Mouse (Mus musculus): ENCODE results near the gene Susd5.
A peak's percentile ranks its signal among the peaks of the same experiment; 100 is the strongest.
"Not testable (repeated sequence)": the region's sequence is repeated elsewhere in the genome, so short reads cannot be mapped to it uniquely, and the experiment has no call there.

The Susd5 gene

GRCm38 (mm10) chr9:114086422-114086821, 29.5 kb downstream of the Susd5 start:
- no peak for DNase-seq

DNA sequence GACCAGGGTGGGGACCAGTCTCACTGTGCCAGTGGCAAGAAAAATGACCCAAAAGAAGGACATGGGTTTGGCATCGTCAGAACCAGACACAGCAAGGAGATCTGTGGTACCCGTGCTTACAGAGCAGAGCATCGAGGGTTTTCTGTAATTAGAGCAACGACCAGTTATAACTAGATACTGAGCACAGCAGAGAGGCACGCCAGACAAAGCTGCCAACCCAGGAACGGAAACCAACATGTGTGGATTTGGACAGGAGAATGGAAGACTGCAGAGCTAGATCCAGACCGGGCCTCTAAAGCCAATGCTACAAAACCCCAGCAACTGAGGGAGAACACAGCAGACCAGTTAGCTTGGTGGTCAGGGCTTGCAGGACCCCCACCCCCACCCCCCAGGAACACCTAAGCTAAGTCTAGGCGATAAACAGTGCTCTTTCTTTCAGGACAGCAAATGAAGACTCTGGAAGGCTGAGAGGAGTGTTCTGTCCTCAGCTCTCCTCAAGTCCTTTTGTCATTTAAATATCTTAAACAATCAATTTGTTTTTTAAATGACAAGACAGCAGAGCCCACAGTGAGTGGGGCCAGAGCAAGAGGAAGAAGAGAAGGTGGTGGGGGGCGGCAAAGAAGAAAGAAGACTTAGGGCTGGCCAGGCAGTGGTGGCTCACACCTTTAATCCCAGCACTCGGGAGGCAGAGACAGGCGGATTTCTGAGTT, 30.3 kb downstream of the Susd5 start:
- no peak for DNase-seq

- DNase-seq = not testable (repeated sequence)
Measured at GRCm38 (mm10) chr9:114088885-114089284, 31.9 kb downstream of the Susd5 start.

GRCm38 (mm10) chr9:114092188-114092587, 35.2 kb downstream of the Susd5 start:
- DNase-seq = not testable (repeated sequence)

DNA sequence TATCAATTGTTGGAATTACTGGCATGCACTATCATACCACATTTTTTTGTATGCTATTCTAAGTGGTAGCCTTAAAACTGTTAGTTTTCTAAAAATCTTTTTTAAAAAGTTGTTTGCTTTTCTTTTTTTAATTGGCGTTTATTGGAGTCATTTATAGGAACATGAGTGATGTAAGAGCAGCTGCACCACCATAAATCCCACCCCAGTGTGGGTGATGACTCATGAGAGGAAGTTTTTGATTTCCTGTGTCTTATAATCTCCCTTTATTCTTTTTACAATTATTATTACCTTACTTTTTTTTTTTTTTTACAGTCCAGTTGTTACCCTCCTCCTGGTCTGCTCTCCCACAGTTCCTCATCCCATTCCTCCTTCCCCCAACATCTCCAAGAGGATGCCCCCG, 37.9 kb downstream of the Susd5 start:
- no peak for DNase-seq

- no peak for DNase-seq
Measured at GRCm38 (mm10) chr9:114098716-114099302, 41.9 kb downstream of the Susd5 start.

- DNase-seq = peak; percentile 30
Measured at GRCm38 (mm10) chr9:114110268-114110667, 53.3 kb downstream of the Susd5 start.

DNA sequence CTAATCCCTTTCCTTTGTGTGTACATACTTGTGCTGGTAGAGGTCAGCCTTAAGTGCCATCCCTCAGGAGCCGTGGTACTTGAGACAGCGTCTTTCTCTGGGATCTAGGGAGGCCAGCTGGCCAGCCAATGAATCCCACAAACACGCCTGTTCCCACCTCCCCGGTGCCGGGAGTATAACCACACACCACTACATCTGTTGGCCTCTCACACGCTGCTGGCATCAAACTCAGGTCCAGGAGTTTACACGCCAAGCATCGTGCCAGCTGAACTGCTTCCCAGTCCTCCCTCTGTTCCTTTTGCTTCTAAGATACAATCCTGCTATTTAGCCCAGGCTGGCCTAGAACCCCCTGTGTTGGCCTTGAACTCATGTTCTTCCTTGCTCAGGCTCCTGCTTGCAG, 54.2 kb downstream of the Susd5 start:
- DNase-seq = no peak

DNA sequence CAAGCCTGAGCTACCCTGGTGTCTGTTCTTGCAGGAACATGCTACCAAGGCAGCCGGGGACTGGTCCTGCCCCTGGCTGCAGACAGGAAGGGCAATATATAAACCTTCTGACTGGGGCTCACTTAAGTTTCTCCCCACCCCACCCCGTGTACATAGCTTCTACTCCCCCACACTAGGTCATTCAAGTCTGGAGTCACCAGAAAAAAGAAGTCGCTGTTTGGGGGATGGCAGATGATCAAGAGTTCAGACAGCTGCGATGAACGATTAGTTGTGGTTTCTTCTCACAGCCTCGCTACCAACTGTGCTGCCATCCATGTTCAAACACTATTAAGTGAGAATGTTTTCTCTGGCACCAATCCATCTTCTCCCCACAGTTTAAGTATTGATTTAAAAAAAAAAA, 55.3 kb downstream of the Susd5 start:
- DNase-seq = no peak

GRCm38 (mm10) chr9:114113911-114114623, 57.1 kb downstream of the Susd5 start:
- DNase-seq = no peak

- peak; percentile 61 for DNase-seq
Measured at GRCm38 (mm10) chr9:114116672-114117071, 59.7 kb downstream of the Susd5 start.

GRCm38 (mm10) chr9:114122862-114123261, 65.9 kb downstream of the Susd5 start:
- not testable (repeated sequence) for DNase-seq

GRCm38 (mm10) chr9:114129273-114129835, 72.4 kb downstream of the Susd5 start:
- DNase-seq = not testable (repeated sequence)
